Mouse (Mus musculus) lung, postnatal 36 days (tissue): ENCODE data around the gene Tmem53.

Experiments
- DNase-seq: peaks from one replicate; pipeline ENCODE4 v3.0.0; 2022; ENCODE audit warnings: mixed read lengths

The Tmem53 gene

GRCm38 (mm10) chr4:117283271-117284191, 31.8 kb downstream of the Tmem53 start:
- DNase-seq = no peak

- DNase-seq = no peak
Measured at GRCm38 (mm10) chr4:117284363-117284762, 32.6 kb downstream of the Tmem53 start.

GRCm38 (mm10) chr4:117288277-117288926, 36.7 kb downstream of the Tmem53 start:
- DNase-seq = no peak

- peak; percentile 77 for DNase-seq
Measured at GRCm38 (mm10) chr4:117288927-117289801, 37.4 kb downstream of the Tmem53 start.

- no peak for DNase-seq
Measured at GRCm38 (mm10) chr4:117291696-117292095, 39.9 kb downstream of the Tmem53 start.

- DNase-seq = no peak
Measured at GRCm38 (mm10) chr4:117296849-117297593, 45.3 kb downstream of the Tmem53 start.

GRCm38 (mm10) chr4:117297819-117298218, 46.1 kb downstream of the Tmem53 start:
- DNase-seq = no peak

GRCm38 (mm10) chr4:117299921-117300320, 48.2 kb downstream of the Tmem53 start:
- no peak for DNase-seq

- DNase-seq = no peak
Measured at GRCm38 (mm10) chr4:117302027-117302806, 50.5 kb downstream of the Tmem53 start.

- no peak for DNase-seq
Measured at GRCm38 (mm10) chr4:117303581-117304238, 52.0 kb downstream of the Tmem53 start.

- DNase-seq = no peak
Measured at GRCm38 (mm10) chr4:117304239-117305025, 52.7 kb downstream of the Tmem53 start.

- no peak for DNase-seq
Measured at GRCm38 (mm10) chr4:117305461-117305860, 53.7 kb downstream of the Tmem53 start.

- DNase-seq = no peak
Measured at GRCm38 (mm10) chr4:117307270-117307669, 55.5 kb downstream of the Tmem53 start.

- no peak for DNase-seq
Measured at GRCm38 (mm10) chr4:117309427-117309826, 57.7 kb downstream of the Tmem53 start.

- no peak for DNase-seq
Measured at GRCm38 (mm10) chr4:117311891-117312290, 60.1 kb downstream of the Tmem53 start.

GRCm38 (mm10) chr4:117312416-117313084, 60.8 kb downstream of the Tmem53 start:
- no peak for DNase-seq

- DNase-seq = no peak
Measured at GRCm38 (mm10) chr4:117313085-117313424, 61.3 kb downstream of the Tmem53 start.

GRCm38 (mm10) chr4:117314849-117315500, 63.2 kb downstream of the Tmem53 start:
- DNase-seq = no peak

- DNase-seq = no peak
Measured at GRCm38 (mm10) chr4:117316800-117317199, 65.0 kb downstream of the Tmem53 start.
